Mouse (Mus musculus) ES-Bruce4 (cell line): Measurements from ENCODE around the gene Hydin. TPM values are rescaled to one million over a fixed set of nuclear protein-coding genes. Genes with fewer than 3 reads are reported as not detected.

Experiments used
- H3K27ac ChIP-seq: 2 replicates; pipeline ENCODE4 v1.5.1; 2012; ENCODE audit warnings: low read length, inconsistent platforms; ENCODE audit not compliant: insufficient read depth
- H3K27me3 ChIP-seq: 2 replicates; pipeline ENCODE4 v1.6.1; 2012; ENCODE audit warnings: mild to moderate bottlenecking, low read length, inconsistent platforms; ENCODE audit not compliant: control insufficient read depth, poor library complexity, insufficient read depth, severe bottlenecking
- H3K36me3 ChIP-seq: 2 replicates; pipeline ENCODE4 v1.6.1; 2012; ENCODE audit warnings: inconsistent platforms, mild to moderate bottlenecking, low read length, moderate library complexity; ENCODE audit not compliant: control insufficient read depth, poor library complexity, insufficient read depth, severe bottlenecking
- H3K4me1 ChIP-seq: one replicate; pipeline ENCODE4 v1.8.1; 2011; ENCODE audit warnings: low read length; ENCODE audit not compliant: control insufficient read depth, insufficient read depth
- H3K4me3 ChIP-seq: 2 replicates; pipeline ENCODE4 v1.5.1; 2011; ENCODE audit warnings: low read depth, mild to moderate bottlenecking, low read length
- H3K9ac ChIP-seq: 2 replicates; pipeline ENCODE4 v1.6.1; 2012; ENCODE audit warnings: low read depth, mild to moderate bottlenecking, inconsistent platforms; ENCODE audit not compliant: poor library complexity, severe bottlenecking
- H3K9me3 ChIP-seq: replicated peaks from 2 replicates; pipeline ENCODE4 v1.6.1; 2012; ENCODE audit warnings: mild to moderate bottlenecking, low read length, inconsistent platforms; ENCODE audit not compliant: control insufficient read depth, poor library complexity, insufficient read depth, severe bottlenecking
- CTCF ChIP-seq: IDR thresholded peaks from one replicate; pipeline ENCODE4 v1.8.1; 2011; ENCODE audit warnings: low read depth, low read length
- EP300 ChIP-seq: IDR thresholded peaks from 2 replicates; pipeline ENCODE4 v1.6.1; 2011; ENCODE audit warnings: low read depth, low read length; ENCODE audit not compliant: insufficient read depth
- POLR2A ChIP-seq: IDR thresholded peaks from one replicate; pipeline ENCODE4 v1.8.1; 2011; ENCODE audit warnings: low read length; ENCODE audit not compliant: insufficient read depth
- polyA plus RNA-seq: library from polyadenylated mRNA; stranded (reverse); fragments of >200 nt; gene quantifications from 2 replicates; pipeline ENCODE4 v1.2.4, GENCODE M21; 2011; ENCODE audit warnings: low read depth; ENCODE audit not compliant: missing spikeins, insufficient read depth, insufficient read length

The Hydin gene
- polyA plus RNA-seq, 1 experiment, result 0.19 TPM

DNA sequence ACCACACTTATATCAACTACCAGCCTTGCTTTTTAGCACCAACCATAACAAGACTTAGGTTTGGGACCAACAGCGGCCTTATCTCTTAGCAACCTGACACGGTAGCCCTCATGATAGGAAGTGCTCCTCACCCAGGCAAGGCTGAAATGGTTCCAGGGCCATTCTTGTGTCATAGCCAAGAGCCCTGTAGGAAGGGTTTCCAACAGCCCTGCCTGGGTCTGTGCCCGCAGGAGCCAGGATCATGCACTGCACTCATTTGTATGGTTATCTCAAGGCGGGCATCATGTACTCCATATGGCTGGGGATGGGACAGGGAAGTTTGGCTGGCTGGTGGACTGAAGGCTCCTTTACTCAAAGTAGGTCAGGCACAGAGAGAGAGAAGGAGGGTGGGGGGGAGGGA lies 3.9 kb downstream of the Hydin start:
- H3K9ac ChIP-seq, result no peak overlapping the region
- TF ChIP-seq EP300, result no peak
- no peak for TF ChIP-seq CTCF
- no peak for TF ChIP-seq POLR2A
- no peak overlapping the region for H3K27ac ChIP-seq
- H3K4me3 ChIP-seq, result no peak overlapping the region
- no peaks in the 10 kb centered on the region; the same call in 1 of the 2 replicates for H3K9me3 ChIP-seq
- H3K4me1 ChIP-seq, result no peaks in the 10 kb centered on the region
- H3K36me3 ChIP-seq, result no peaks in the 10 kb centered on the region
- H3K27me3 ChIP-seq, result no peaks in the 10 kb centered on the region; the same call in 1 of the 2 replicates

DNA sequence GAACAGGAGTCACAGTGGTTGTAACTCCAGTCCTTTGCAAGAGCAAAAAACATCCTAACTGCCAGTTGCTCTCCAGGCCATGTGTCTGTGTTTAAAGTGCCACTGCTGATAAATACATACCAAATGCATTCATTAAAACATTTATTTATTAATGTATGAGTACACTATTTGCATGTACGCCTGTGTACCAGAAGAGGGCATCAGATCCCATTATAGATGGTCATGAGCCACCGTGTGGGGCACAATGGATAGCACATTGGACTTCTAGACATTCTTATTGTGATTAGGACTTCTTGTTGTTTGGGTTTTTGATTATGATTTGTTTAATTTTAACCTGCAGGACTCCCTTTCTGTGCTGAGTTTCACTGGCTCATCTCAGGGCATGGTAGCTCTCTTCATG lies 6.6 kb downstream of the Hydin start:
- H3K4me3 ChIP-seq, result no peak overlapping the region
- TF ChIP-seq EP300 (no peak), POLR2A (no peak), CTCF (no peak)
- H3K9ac ChIP-seq, result no peak overlapping the region
- no peaks in the 10 kb centered on the region for H3K4me1 ChIP-seq
- H3K36me3 ChIP-seq, result no peaks in the 10 kb centered on the region
- no peak overlapping the region for H3K27ac ChIP-seq
- peaks cover 2% of the 10 kb centered on the region; the same call in 1 of the 2 replicates for H3K27me3 ChIP-seq
- H3K9me3 ChIP-seq, result no peaks in the 10 kb centered on the region; the same call in 1 of the 2 replicates

DNA sequence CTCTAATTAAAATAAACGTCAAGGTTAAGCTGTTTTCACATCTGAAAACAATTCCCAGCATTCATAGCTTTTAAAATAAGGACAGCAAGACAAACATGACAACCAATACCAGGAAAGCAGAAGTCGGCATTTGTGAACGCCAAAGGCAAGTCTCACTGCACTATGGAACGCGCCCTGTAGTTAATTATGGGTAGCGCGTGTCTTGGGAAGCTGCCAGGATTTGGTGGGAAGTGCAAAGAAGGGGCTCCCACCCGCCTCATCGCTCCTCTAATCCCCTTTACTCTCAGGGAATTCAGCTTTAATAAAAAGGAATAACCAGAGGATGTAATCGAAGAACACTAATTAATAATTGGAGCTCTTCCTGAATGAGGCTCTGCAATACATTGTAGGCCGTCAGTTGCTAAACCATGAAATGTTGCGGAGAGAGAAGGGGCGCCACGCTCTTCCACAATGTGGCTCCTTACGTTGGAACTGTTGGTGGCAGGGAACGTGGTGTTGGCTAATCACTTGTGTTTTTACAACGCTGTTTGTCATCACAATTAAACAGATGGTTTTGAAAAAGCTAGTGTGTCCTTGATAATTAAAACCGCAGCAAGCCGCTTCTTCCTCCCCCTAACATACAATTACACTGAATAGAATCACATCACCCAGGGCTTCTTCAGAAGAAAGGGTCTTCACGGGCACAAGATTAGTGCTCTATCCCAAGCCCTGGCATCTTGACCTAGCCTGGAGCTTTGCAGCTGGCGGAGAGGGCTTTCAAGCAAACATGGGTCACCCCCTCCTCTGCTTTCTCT lies 8.9 kb downstream of the Hydin start:
- TF ChIP-seq CTCF (no peak), POLR2A (no peak), EP300 (no peak)
- Histone ChIP-seq H3K36me3 (no peaks in the 10 kb centered on the region), H3K27me3 (peaks cover 2% of the 10 kb centered on the region; the same call in 1 of the 2 replicates), H3K4me1 (no peaks in the 10 kb centered on the region), H3K9me3 (no peaks in the 10 kb centered on the region; the same call in 1 of the 2 replicates), H3K4me3 (no peak overlapping the region), H3K27ac (no peak overlapping the region), H3K9ac (no peak overlapping the region)

DNA sequence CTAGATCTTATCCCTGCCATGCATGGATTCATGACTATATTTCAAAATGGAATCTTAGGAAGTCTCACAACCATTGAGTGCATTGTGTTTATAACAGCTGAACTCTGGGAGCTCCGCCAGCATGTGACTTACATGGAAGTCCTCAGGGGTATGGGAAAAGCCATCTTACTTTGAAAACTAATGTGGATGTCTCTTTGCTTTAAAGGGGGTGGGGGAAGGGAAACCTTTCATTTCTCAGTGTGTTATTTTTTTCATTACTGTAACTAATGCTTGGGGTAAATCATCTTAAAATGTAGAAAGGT lies 9.4 kb downstream of the Hydin start:
- TF ChIP-seq CTCF (no peak), EP300 (no peak)
- Histone ChIP-seq H3K9me3 (no peaks in the 10 kb centered on the region; the same call in 1 of the 2 replicates), H3K4me1 (no peaks in the 10 kb centered on the region), H3K9ac (no peak overlapping the region), H3K36me3 (no peaks in the 10 kb centered on the region), H3K27ac (no peak overlapping the region), H3K4me3 (no peak overlapping the region), H3K27me3 (peaks cover 2% of the 10 kb centered on the region; the same call in 1 of the 2 replicates)

DNA sequence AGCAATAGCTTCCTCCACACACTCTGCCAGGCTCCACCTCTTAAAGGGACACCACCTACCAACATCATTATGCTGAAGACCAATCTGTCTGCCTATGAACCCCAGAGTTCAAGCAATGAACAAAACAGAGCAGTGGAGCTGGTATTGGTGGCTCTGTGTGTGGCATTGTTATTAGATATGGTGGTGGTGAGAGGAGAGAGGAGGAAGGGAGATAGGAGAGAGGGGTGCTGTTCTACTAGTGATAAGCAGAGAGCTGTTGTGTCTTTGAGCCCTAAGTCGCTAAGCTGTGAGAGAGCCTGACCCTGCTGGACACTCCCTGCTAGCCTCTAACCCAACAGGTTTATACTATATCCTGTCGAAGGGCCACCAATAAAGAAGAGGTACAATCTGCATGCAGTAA lies 45.9 kb downstream of the Hydin start:
- H3K9ac ChIP-seq, result no peak overlapping the region
- no peaks in the 10 kb centered on the region for H3K4me1 ChIP-seq
- H3K36me3 ChIP-seq, result no peaks in the 10 kb centered on the region
- no peak overlapping the region for H3K27ac ChIP-seq
- TF ChIP-seq POLR2A, result no peak
- no peak for TF ChIP-seq CTCF
- no peak for TF ChIP-seq EP300
- no peaks in the 10 kb centered on the region for H3K9me3 ChIP-seq
- no peaks in the 10 kb centered on the region for H3K27me3 ChIP-seq
- H3K4me3 ChIP-seq, result no peak overlapping the region

DNA sequence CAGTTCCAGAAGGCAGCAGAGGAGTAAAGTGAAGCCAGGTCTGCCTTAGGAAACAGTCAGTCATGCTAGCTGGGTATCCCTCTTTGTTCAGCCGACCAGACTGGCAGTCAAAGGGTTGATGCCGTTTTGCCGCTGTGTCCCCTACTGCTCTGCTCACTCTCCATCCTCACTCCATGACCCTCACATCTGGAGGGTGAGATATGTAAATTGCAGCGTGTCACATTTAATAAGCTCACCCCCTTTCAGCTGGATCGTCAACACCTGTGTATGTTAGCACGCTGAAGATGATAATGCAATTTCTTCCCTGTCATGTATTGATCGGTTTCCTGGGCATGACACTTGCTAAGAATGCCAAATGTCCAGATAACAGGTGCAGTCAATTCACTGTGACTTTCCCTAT lies 49.0 kb downstream of the Hydin start:
- Histone ChIP-seq H3K4me1 (no peaks in the 10 kb centered on the region), H3K27me3 (no peaks in the 10 kb centered on the region)
- TF ChIP-seq EP300 (no peak), POLR2A (no peak), CTCF (no peak)

More for the DNA sequence above, 49.0 kb downstream of the Hydin start:
- H3K4me3 ChIP-seq, result no peak overlapping the region
- no peaks in the 10 kb centered on the region for H3K9me3 ChIP-seq
- no peak overlapping the region for H3K27ac ChIP-seq
- H3K9ac ChIP-seq, result no peak overlapping the region
- no peaks in the 10 kb centered on the region for H3K36me3 ChIP-seq
